10 mouse cellular contexts compared by ENCODE assay signal in the genomic region with DNA sequence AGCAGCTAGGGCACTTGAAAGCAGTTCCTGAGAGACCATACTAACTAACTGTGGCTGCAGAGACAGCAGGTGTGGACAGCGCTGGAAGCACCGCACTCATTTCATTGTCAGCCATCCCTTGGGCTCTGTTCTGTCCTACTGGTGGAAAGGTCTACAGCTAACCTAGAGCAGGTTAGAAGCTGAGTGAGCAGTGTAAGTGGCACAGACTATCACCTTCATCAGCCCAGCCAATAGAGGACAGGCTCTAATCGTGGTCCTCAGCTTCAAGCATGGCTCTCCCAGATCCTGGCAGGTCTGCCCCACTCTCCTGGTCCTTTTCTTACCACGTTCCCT. TPM values are rescaled to one million over a fixed set of nuclear protein-coding genes. Genes with fewer than 3 reads are reported as not detected.
DNase-seq lines count a peak whose midpoint lies in the region; ATAC-seq and TF ChIP-seq lines count a peak whose summit lies in the region.
"Had no signal": no experiment of that assay in that cellular context is flagged by ENCODE, and none has a peak within 500 bp of the region (broad histone marks: within the 10 kb centered on the region; RNA-seq: fewer than 3 reads in every experiment).

No protein-coding gene starts in this region.

- H3K4me2 ChIP-seq in lung, embryonic 15.5 days: peak overlapping the region; percentile 37
- peak overlapping the region; percentile 42 for H3K4me2 ChIP-seq in forebrain, embryonic 16.5 days (ENCODE audit: low read length)
- H3K4me2 ChIP-seq in limb, embryonic 14.5 days (replicated peaks; ENCODE audit: low read depth, low read length, severe bottlenecking): peak overlapping the region; percentile 13; the same call in 1 of the 2 replicates
- peak overlapping the region; percentile 14; the same call in 1 of the 2 replicates for H3K4me2 ChIP-seq in neural tube, embryonic 14.5 days (ENCODE audit: low read depth, low read length)

- peak overlapping the region; percentile 33; the same call in 1 of the 2 replicates for H3K27ac ChIP-seq in lung, embryonic 15.5 days
- no peak overlapping the region for H3K27ac ChIP-seq in forebrain, embryonic 16.5 days (ENCODE audit: low read length)
- peak overlapping the region; percentile 67; the same call in 1 of the 2 replicates for H3K27ac ChIP-seq in limb, embryonic 14.5 days (replicated peaks; ENCODE audit: low read depth, low read length)
- no peak overlapping the region for H3K27ac ChIP-seq in neural tube, embryonic 14.5 days (ENCODE audit: low read depth, low read length)

- DNase-seq in lung, postnatal 10 days: no peak
- DNase-seq in limb, embryonic 14.5 days (ENCODE audit: low spot score): no peak
- DNase-seq in urinary bladder, adult 2 months (ENCODE audit: low spot score): no peak
- DNase-seq in left cerebral cortex, adult 9 months (ENCODE audit: low spot score in 2 of 2): no peak
- no peak for DNase-seq in yolk sac, embryonic 10.5 days (ENCODE audit: low spot score)
- DNase-seq: thymus, postnatal 36 days had no signal

- no peak overlapping the region for H3K4me3 ChIP-seq in lung, embryonic 15.5 days
- H3K4me3 ChIP-seq in forebrain, embryonic 16.5 days (replicated peaks; ENCODE audit: low read length): no peak overlapping the region
- H3K4me3 ChIP-seq in limb, embryonic 14.5 days (replicated peaks; ENCODE audit: low read length): no peak overlapping the region
- no peak overlapping the region for H3K4me3 ChIP-seq in neural tube, embryonic 14.5 days (ENCODE audit: low read depth, low read length)

- H3K9me3 ChIP-seq in lung, embryonic 15.5 days: no peaks in the 10 kb centered on the region
- no peaks in the 10 kb centered on the region for H3K9me3 ChIP-seq in forebrain, embryonic 16.5 days (ENCODE audit: control insufficient read depth, low read length)
- no peaks in the 10 kb centered on the region for H3K9me3 ChIP-seq in limb, embryonic 14.5 days (ENCODE audit: control insufficient read depth, low read length)
- H3K9me3 ChIP-seq in neural tube, embryonic 14.5 days (ENCODE audit: control insufficient read depth, low read length): no peaks in the 10 kb centered on the region

- H3K9ac ChIP-seq in lung, embryonic 15.5 days: no peak overlapping the region
- no peak overlapping the region; the same call in 1 of the 2 replicates for H3K9ac ChIP-seq in forebrain, embryonic 16.5 days (replicated peaks; ENCODE audit: low read depth, low read length)
- H3K9ac ChIP-seq in limb, embryonic 14.5 days (ENCODE audit: low read depth, low read length, severe bottlenecking): no peak overlapping the region
- no peak overlapping the region for H3K9ac ChIP-seq in neural tube, embryonic 14.5 days (replicated peaks; ENCODE audit: low read depth, low read length)

- H3K36me3 ChIP-seq in lung, embryonic 15.5 days: no peaks in the 10 kb centered on the region
- no peaks in the 10 kb centered on the region for H3K36me3 ChIP-seq in forebrain, embryonic 16.5 days (ENCODE audit: control insufficient read depth, insufficient read depth)
- H3K36me3 ChIP-seq in limb, embryonic 14.5 days (ENCODE audit: control insufficient read depth, insufficient read depth, low read length): no peaks in the 10 kb centered on the region
- no peaks in the 10 kb centered on the region for H3K36me3 ChIP-seq in neural tube, embryonic 14.5 days (ENCODE audit: control insufficient read depth, insufficient read depth, low read length)

- no peaks in the 10 kb centered on the region for H3K27me3 ChIP-seq in lung, embryonic 15.5 days
- H3K27me3 ChIP-seq in forebrain, embryonic 16.5 days (replicated peaks; ENCODE audit: control insufficient read depth, insufficient read depth, low read length): no peaks in the 10 kb centered on the region
- H3K27me3 ChIP-seq in limb, embryonic 14.5 days (ENCODE audit: control insufficient read depth, insufficient read depth, low read length): no peaks in the 10 kb centered on the region
- H3K27me3 ChIP-seq in neural tube, embryonic 14.5 days (ENCODE audit: control insufficient read depth, insufficient read depth, low read length): no peaks in the 10 kb centered on the region

- 56% methylated on average over 4 of the region's 4 CpGs for WGBS in lung, embryonic 15.5 days
- WGBS in forebrain, embryonic 16.5 days: 66% methylated on average over 4 of the region's 4 CpGs
- WGBS in limb, embryonic 14.5 days: 58% methylated on average over 4 of the region's 4 CpGs
- WGBS in neural tube, embryonic 14.5 days: 66% methylated on average over 4 of the region's 4 CpGs

- no peak for TF ChIP-seq POLR2A in limb, embryonic 14.5 days (IDR thresholded peaks at IDR 0.05; ENCODE audit: borderline replicate concordance, extremely low read depth, insufficient read depth, insufficient read length)

- no peak for ATAC-seq in lung, embryonic 15.5 days (ENCODE audit: borderline replicate concordance, extremely low read depth, low FRiP score, low TSS enrichment)
- no peak for ATAC-seq in forebrain, embryonic 16.5 days
- ATAC-seq in limb, embryonic 14.5 days (ENCODE audit: low FRiP score, low read depth): peak; percentile 23; the same call in 1 of the 2 replicates
- peak; percentile 56; the same call in 1 of the 2 replicates for ATAC-seq in neural tube, embryonic 14.5 days (ENCODE audit: low read depth)
- ATAC-seq: Patski had no signal

- H3K4me1 ChIP-seq in lung, embryonic 15.5 days: peaks cover 11% of the 10 kb centered on the region
- peaks cover 9% of the 10 kb centered on the region for H3K4me1 ChIP-seq in forebrain, embryonic 16.5 days (replicated peaks; ENCODE audit: control insufficient read depth, insufficient read depth, low read length)
- peaks cover 10% of the 10 kb centered on the region for H3K4me1 ChIP-seq in limb, embryonic 14.5 days (ENCODE audit: control insufficient read depth, insufficient read depth, low read length)
- no peaks in the 10 kb centered on the region for H3K4me1 ChIP-seq in neural tube, embryonic 14.5 days (ENCODE audit: control insufficient read depth, insufficient read depth, low read length)

RNA-seq across cellular contexts. Expression of gene Exoc3, which starts 37.3 kb away (rescaled TPM):
- 69.4 and 72.7 TPM in 2 replicates for polyA plus RNA-seq in lung, embryonic 15.5 days (2015; fragmentation: Nextera tagmentation; extraction: Ambion mirVana)
- polyA plus RNA-seq in forebrain, embryonic 16.5 days (2015; fragmentation: Nextera tagmentation; extraction: Ambion mirVana): 107 and 118 TPM in 2 replicates
- 42.6 and 42.9 TPM in 2 replicates for polyA plus RNA-seq in limb, embryonic 14.5 days (2012; rRNA removed)
- 89.7 and 106 TPM in 2 replicates for polyA plus RNA-seq in limb, embryonic 14.5 days (2014; fragmentation: Nextera tagmentation; extraction: Ambion mirVana)
- 113 and 121 TPM in 2 replicates for polyA plus RNA-seq in neural tube, embryonic 14.5 days (2014; fragmentation: Nextera tagmentation; extraction: Ambion mirVana)
- polyA plus RNA-seq in urinary bladder, adult 2 months (2012; rRNA removed): 37.3 and 37.5 TPM in 2 replicates

RNA-seq across cellular contexts. Expression of gene Ahrr, which starts 46.3 kb away (rescaled TPM):
- polyA plus RNA-seq in lung, embryonic 15.5 days (2015; fragmentation: Nextera tagmentation; extraction: Ambion mirVana): 0.54 and 0.87 TPM in 2 replicates
- polyA plus RNA-seq in forebrain, embryonic 16.5 days (2015; fragmentation: Nextera tagmentation; extraction: Ambion mirVana): 1.2 and 1.4 TPM in 2 replicates
- 3.7 and 4.6 TPM in 2 replicates for polyA plus RNA-seq in limb, embryonic 14.5 days (2012; rRNA removed)
- 1.9 and 2.3 TPM in 2 replicates for polyA plus RNA-seq in limb, embryonic 14.5 days (2014; fragmentation: Nextera tagmentation; extraction: Ambion mirVana)
- polyA plus RNA-seq in neural tube, embryonic 14.5 days (2014; fragmentation: Nextera tagmentation; extraction: Ambion mirVana): 0.20 and 0.48 TPM in 2 replicates
- polyA plus RNA-seq in urinary bladder, adult 2 months (2012; rRNA removed): 5.1 and 7.6 TPM in 2 replicates
- polyA plus RNA-seq: Patski had no signal

Comparison
In these comparisons a context has a peak if more than half of its experiments do, and no peak if none do; other contexts are left out.
1. ATAC-seq: peak in limb, embryonic 14.5 days (single experiment) and neural tube, embryonic 14.5 days (single experiment); none in lung, embryonic 15.5 days (single experiment) and forebrain, embryonic 16.5 days (single experiment).
2. H3K27ac ChIP-seq: peak in lung, embryonic 15.5 days (single experiment) and limb, embryonic 14.5 days (single experiment); none in forebrain, embryonic 16.5 days (single experiment) and neural tube, embryonic 14.5 days (single experiment).
3. Peak in every context shown above with its lines, with median percentiles within 50 percentile points of each other: H3K4me2 ChIP-seq.